Mouse (Mus musculus) olfactory bulb, adult 2 months (tissue): ENCODE data around the gene Cplx1.

Source experiments
- CTCF ChIP-seq: fragments of 200-500 bp; IDR thresholded peaks from 2 replicates; pipeline ENCODE4 v1.5.1; 2012; ENCODE audit warnings: low read depth, mild to moderate bottlenecking, low read length, moderate library complexity; ENCODE audit not compliant: insufficient read depth
- POLR2A ChIP-seq: fragments of 200-500 bp; IDR thresholded peaks from 2 replicates; pipeline ENCODE4 v1.6.1; 2012; ENCODE audit warnings: mild to moderate bottlenecking, low read depth, low read length, moderate library complexity; ENCODE audit not compliant: insufficient read depth

DNA sequence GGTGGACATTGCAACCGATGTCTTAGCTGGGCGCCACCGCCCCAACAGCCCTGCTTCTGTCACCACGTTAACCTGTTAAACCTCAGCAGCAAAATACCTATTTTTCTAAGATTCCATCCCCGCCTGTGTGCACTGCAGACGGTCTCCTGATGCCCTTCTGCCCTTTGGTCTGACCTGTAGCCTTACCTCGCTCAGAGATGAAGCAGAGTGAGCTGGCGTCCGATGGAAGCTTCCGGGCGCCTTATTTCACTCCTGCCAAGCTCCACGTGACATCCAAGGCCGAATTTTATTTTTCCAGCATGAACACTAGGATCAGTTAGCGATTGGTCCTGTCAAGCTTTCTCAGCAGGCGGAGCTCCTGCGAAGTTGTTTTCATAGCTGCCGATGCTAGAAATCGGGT, 47.5 kb downstream of the Cplx1 start:
- no peak for TF ChIP-seq POLR2A
- no peak for TF ChIP-seq CTCF
